Mouse (Mus musculus): ENCODE measurements at regions not wholly inside any gene's neighbourhood (a gene's known extent, or its start where the extent isn't known, plus 50 kb on each side); places are given as distances from the start of the nearest gene placed in this dataset.

DNA sequence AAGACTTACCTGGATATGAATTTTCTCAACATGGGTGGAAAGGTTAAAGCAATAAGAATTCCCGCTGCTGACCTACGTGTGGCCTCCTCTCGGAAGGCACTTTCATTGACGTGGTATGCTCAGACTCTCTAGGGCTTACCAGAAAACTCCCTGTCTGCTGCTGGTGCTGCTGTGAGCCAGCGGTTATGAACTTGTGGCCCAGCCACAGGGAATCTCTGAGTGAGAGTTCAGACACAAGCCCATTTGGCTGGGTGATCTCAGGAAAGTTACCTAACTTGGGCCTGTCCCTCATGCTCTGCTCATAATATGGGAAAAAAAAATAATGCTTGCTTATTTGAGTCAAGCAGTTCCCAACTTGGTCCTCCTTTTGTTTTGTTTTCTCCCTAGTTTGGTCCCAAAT is 459.5 kb upstream of the Adamts5 start:
- Histone ChIP-seq H3K36me3 (no peaks in the 10 kb centered on the region), H3K9me3 (no peaks in the 10 kb centered on the region), H3K4me3 (replicated peaks) (no peak overlapping the region), H3K4me1 (replicated peaks) (no peaks in the 10 kb centered on the region), H3K9ac (replicated peaks) (no peak overlapping the region), H3K27me3 (no peaks in the 10 kb centered on the region), H3K27ac (no peak overlapping the region), H3K4me2 (replicated peaks) (no peak overlapping the region)
- WGBS = 87% methylated on average over 5 of the region's 5 CpGs
- no peak for ATAC-seq

GRCm38 (mm10) chr16:86355036-86355435 is 453.4 kb upstream of the Adamts5 start:
- Histone ChIP-seq H3K9ac (replicated peaks) (no peak overlapping the region), H3K9me3 (no peaks in the 10 kb centered on the region), H3K36me3 (no peaks in the 10 kb centered on the region), H3K4me2 (replicated peaks) (no peak overlapping the region), H3K4me3 (replicated peaks) (no peak overlapping the region), H3K27me3 (no peaks in the 10 kb centered on the region), H3K27ac (no peak overlapping the region), H3K4me1 (replicated peaks) (no peaks in the 10 kb centered on the region)
- 85% methylated on average over 2 of the region's 2 CpGs for WGBS
- no peak for ATAC-seq

DNA sequence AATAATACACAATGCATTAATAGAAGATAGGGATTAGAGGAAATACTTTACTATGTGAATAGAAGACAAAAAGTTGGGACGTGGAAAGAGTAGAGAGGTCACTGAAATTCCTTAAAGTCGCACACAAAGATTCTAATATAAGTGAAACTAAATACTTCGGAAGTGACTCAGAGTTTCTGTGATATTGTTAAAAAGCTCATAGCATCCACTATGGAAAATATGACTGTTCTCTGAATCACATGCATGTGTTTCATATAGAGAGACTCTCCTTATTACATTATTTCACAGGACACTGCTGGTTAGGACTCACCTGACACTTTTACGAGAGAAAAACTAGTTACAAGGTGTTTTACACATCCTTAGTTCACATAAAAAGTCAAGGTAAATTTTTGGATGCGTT is 446.1 kb upstream of the Adamts5 start:
- no peak overlapping the region for H3K4me3 ChIP-seq (replicated peaks)
- no peaks in the 10 kb centered on the region for H3K4me1 ChIP-seq (replicated peaks)
- no peak for ATAC-seq
- no peaks in the 10 kb centered on the region for H3K36me3 ChIP-seq
- no peak overlapping the region for H3K9ac ChIP-seq (replicated peaks)
- no peaks in the 10 kb centered on the region for H3K9me3 ChIP-seq
- no peaks in the 10 kb centered on the region for H3K27me3 ChIP-seq
- no peak overlapping the region for H3K4me2 ChIP-seq (replicated peaks)
- 87% methylated on average over 5 of the region's 5 CpGs for WGBS
- no peak overlapping the region for H3K27ac ChIP-seq

GRCm38 (mm10) chr16:86346916-86347315 is 445.3 kb upstream of the Adamts5 start:
- no peaks in the 10 kb centered on the region for H3K9me3 ChIP-seq
- H3K4me2 ChIP-seq (replicated peaks) = no peak overlapping the region
- WGBS = 71% methylated on average over 3 of the region's 3 CpGs
- no peak overlapping the region for H3K27ac ChIP-seq
- no peaks in the 10 kb centered on the region for H3K4me1 ChIP-seq (replicated peaks)
- no peak overlapping the region for H3K4me3 ChIP-seq (replicated peaks)
- H3K27me3 ChIP-seq = no peaks in the 10 kb centered on the region
- no peak overlapping the region for H3K9ac ChIP-seq (replicated peaks)
- no peaks in the 10 kb centered on the region for H3K36me3 ChIP-seq
- ATAC-seq = no peak

DNA sequence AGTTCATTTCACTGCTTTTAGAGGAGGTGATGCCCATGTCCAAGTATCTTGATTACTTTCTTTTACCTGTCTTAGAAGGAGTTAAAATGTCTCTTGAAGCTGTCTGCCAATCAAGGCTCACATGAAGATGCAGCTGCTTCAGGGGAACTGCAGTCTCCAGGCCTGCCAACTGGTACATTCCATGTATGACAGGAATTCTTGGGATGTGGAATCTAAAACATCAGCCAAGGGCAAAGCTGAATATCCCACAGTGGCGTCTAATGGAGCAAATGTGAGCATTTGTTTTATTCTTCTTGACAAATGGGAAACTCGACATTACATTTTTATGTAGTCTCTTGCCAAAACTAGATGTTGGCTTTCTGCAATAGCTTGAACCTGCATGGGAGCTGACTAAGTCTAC is 438.7 kb upstream of the Adamts5 start:
- ATAC-seq = no peak
- H3K9me3 ChIP-seq = no peaks in the 10 kb centered on the region

GRCm38 (mm10) chr16:86325406-86325805 is 423.8 kb upstream of the Adamts5 start:
- no peak for ATAC-seq
- Histone ChIP-seq H3K27ac (no peak overlapping the region), H3K4me3 (replicated peaks) (no peak overlapping the region), H3K4me1 (replicated peaks) (no peaks in the 10 kb centered on the region), H3K27me3 (no peaks in the 10 kb centered on the region), H3K9me3 (no peaks in the 10 kb centered on the region), H3K36me3 (no peaks in the 10 kb centered on the region), H3K4me2 (replicated peaks) (no peak overlapping the region), H3K9ac (replicated peaks) (no peak overlapping the region)
- 91% methylated on average over 2 of the region's 2 CpGs for WGBS

More for the DNA sequence above, 438.7 kb upstream of the Adamts5 start:
- H3K27ac ChIP-seq = no peak overlapping the region
- H3K4me1 ChIP-seq (replicated peaks) = no peaks in the 10 kb centered on the region
- H3K4me3 ChIP-seq (replicated peaks) = no peak overlapping the region
- no peaks in the 10 kb centered on the region for H3K27me3 ChIP-seq
- H3K36me3 ChIP-seq = no peaks in the 10 kb centered on the region
- 89% methylated on average over 2 of the region's 2 CpGs for WGBS
- no peak overlapping the region for H3K9ac ChIP-seq (replicated peaks)
- no peak overlapping the region for H3K4me2 ChIP-seq (replicated peaks)

DNA sequence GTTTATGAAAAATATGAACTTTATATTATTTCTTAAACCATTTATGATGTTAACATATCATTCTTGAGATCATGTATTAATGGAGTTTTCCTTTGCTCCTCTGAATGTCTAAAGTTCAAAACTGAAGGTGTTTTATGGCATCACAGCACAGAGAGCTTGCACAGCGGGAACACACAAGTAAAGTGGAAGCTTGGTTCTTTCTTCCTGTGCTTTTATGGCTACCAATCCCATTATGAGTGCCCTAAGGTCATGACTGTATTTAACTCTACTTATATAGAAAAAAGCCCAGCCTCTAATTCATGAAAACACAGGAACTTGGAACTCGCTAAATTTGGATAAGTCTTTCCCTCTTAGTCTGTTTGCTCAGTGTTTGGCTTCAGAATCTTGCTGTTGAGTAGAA is 417.3 kb upstream of the Adamts5 start:
- WGBS = 64% methylated on average over 2 of the region's 2 CpGs
- no peak overlapping the region for H3K4me3 ChIP-seq (replicated peaks)
- no peaks in the 10 kb centered on the region for H3K27me3 ChIP-seq
- H3K4me1 ChIP-seq (replicated peaks) = no peaks in the 10 kb centered on the region
- no peak overlapping the region for H3K9ac ChIP-seq (replicated peaks)
- no peaks in the 10 kb centered on the region for H3K36me3 ChIP-seq
- H3K9me3 ChIP-seq = no peaks in the 10 kb centered on the region
- no peak overlapping the region for H3K27ac ChIP-seq
- no peak overlapping the region for H3K4me2 ChIP-seq (replicated peaks)
- no peak for ATAC-seq

- H3K9me3 ChIP-seq = no peaks in the 10 kb centered on the region
- no peak overlapping the region for H3K27ac ChIP-seq
- no peaks in the 10 kb centered on the region for H3K4me1 ChIP-seq (replicated peaks)
- no peak overlapping the region for H3K4me3 ChIP-seq (replicated peaks)
- H3K27me3 ChIP-seq = no peaks in the 10 kb centered on the region
- no peak overlapping the region for H3K9ac ChIP-seq (replicated peaks)
- 78% methylated on average over 2 of the region's 2 CpGs for WGBS
- no peak for ATAC-seq
- H3K36me3 ChIP-seq = no peaks in the 10 kb centered on the region
- H3K4me2 ChIP-seq (replicated peaks) = no peak overlapping the region
Measured at GRCm38 (mm10) chr16:86309696-86310095, 408.1 kb upstream of the Adamts5 start.

- Histone ChIP-seq H3K9ac (replicated peaks) (no peak overlapping the region), H3K4me3 (replicated peaks) (no peak overlapping the region), H3K9me3 (no peaks in the 10 kb centered on the region), H3K4me1 (replicated peaks) (no peaks in the 10 kb centered on the region), H3K4me2 (replicated peaks) (no peak overlapping the region), H3K27ac (no peak overlapping the region), H3K27me3 (no peaks in the 10 kb centered on the region), H3K36me3 (no peaks in the 10 kb centered on the region)
- ATAC-seq = no peak
- WGBS = 92% methylated on average over 2 of the region's 2 CpGs
Measured at GRCm38 (mm10) chr16:86303869-86304268, 402.2 kb upstream of the Adamts5 start.

- no peaks in the 10 kb centered on the region for H3K4me1 ChIP-seq (replicated peaks)
- 67% methylated on average over 3 of the region's 3 CpGs for WGBS
- no peaks in the 10 kb centered on the region for H3K27me3 ChIP-seq
- no peaks in the 10 kb centered on the region for H3K36me3 ChIP-seq
- no peak overlapping the region for H3K4me2 ChIP-seq (replicated peaks)
- H3K27ac ChIP-seq = no peak overlapping the region
- 0 out of 2 replicates have a peak, but pooled peaks have one; percentile 43 for ATAC-seq
- H3K9me3 ChIP-seq = no peaks in the 10 kb centered on the region
- no peak overlapping the region for H3K4me3 ChIP-seq (replicated peaks)
- no peak overlapping the region for H3K9ac ChIP-seq (replicated peaks)
Measured at GRCm38 (mm10) chr16:86302451-86303145, 401.0 kb upstream of the Adamts5 start.

- Histone ChIP-seq H3K27me3 (no peaks in the 10 kb centered on the region), H3K27ac (no peak overlapping the region), H3K4me2 (replicated peaks) (no peak overlapping the region), H3K9ac (replicated peaks) (no peak overlapping the region), H3K4me1 (replicated peaks) (no peaks in the 10 kb centered on the region), H3K36me3 (no peaks in the 10 kb centered on the region), H3K4me3 (replicated peaks) (no peak overlapping the region), H3K9me3 (no peaks in the 10 kb centered on the region)
- ATAC-seq = no peak
- 90% methylated on average over 2 of the region's 2 CpGs for WGBS
Measured at GRCm38 (mm10) chr16:86294436-86294835, 392.8 kb upstream of the Adamts5 start.

DNA sequence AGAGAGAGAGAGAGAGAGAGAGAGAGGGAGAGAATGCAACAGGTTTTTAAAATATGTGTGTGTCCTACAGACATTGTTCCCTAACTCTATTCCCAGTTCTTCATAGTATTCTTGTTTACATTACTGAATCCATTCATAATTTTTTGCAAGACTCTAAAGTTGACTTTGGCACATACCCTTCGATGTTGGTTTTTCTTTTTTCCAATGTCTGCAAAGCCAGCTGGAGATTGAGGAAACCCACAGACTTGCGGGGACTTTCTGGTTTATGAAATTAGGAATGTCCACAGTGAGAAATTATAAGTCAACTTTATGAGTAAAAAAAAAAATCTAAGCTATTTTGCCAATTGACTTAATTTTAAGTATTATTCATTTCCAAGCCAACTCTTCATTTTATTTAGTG is 379.7 kb upstream of the Adamts5 start:
- Histone ChIP-seq H3K9ac (replicated peaks) (no peak overlapping the region), H3K4me1 (replicated peaks) (no peaks in the 10 kb centered on the region), H3K27ac (no peak overlapping the region), H3K4me3 (replicated peaks) (no peak overlapping the region), H3K36me3 (no peaks in the 10 kb centered on the region), H3K4me2 (replicated peaks) (no peak overlapping the region), H3K9me3 (no peaks in the 10 kb centered on the region), H3K27me3 (no peaks in the 10 kb centered on the region)
- ATAC-seq = no peak
- 95% methylated on average over 2 of the region's 2 CpGs for WGBS

GRCm38 (mm10) chr16:86277031-86277430 is 375.4 kb upstream of the Adamts5 start:
- Histone ChIP-seq H3K4me3 (replicated peaks) (no peak overlapping the region), H3K27ac (no peak overlapping the region), H3K9ac (replicated peaks) (no peak overlapping the region), H3K4me1 (replicated peaks) (no peaks in the 10 kb centered on the region), H3K9me3 (no peaks in the 10 kb centered on the region), H3K27me3 (no peaks in the 10 kb centered on the region), H3K4me2 (replicated peaks) (no peak overlapping the region), H3K36me3 (no peaks in the 10 kb centered on the region)
- 88% methylated on average over 1 of the region's 1 CpGs for WGBS
- no peak for ATAC-seq
